Mouse (Mus musculus) heart, postnatal 10 days (tissue): Measurements from ENCODE around the gene Chrm3. TPM values are rescaled to one million over a fixed set of nuclear protein-coding genes. Genes with fewer than 3 reads are reported as not detected.
A peak's percentile ranks its signal among the peaks of the same experiment; 100 is the strongest.

Experiments
- DNase-seq, 2 experiments: peaks; one replicate each; pipeline ENCODE4 v3.0.0; 2021
- intact Hi-C: fragments of 180-260 bp; cut with DNase I; formaldehyde crosslinking; loops from one replicate; pipeline ENCODE4 v1.15.1; 2025
- total RNA-seq, 2 experiments: library from RNA; stranded (reverse); gene quantifications; 2 replicates each; pipeline ENCODE4 v1.2.3; 2021

Chrm3 gene
- total RNA-seq, 2 experiments from 2014 or later: 1.3 to 1.8 TPM

- no peak for DNase-seq
- intact Hi-C loops: no loop called here
Observed at GRCm38 (mm10) chr13:9997664-9998328, 362.9 kb downstream of the Chrm3 start.

GRCm38 (mm10) chr13:9995852-9996251, 364.8 kb downstream of the Chrm3 start:
- intact Hi-C loops: no loop called here
- DNase-seq: no peak

GRCm38 (mm10) chr13:9993571-9993970, 367.1 kb downstream of the Chrm3 start:
- no peak for DNase-seq
- intact Hi-C loops: no loop called here

DNA sequence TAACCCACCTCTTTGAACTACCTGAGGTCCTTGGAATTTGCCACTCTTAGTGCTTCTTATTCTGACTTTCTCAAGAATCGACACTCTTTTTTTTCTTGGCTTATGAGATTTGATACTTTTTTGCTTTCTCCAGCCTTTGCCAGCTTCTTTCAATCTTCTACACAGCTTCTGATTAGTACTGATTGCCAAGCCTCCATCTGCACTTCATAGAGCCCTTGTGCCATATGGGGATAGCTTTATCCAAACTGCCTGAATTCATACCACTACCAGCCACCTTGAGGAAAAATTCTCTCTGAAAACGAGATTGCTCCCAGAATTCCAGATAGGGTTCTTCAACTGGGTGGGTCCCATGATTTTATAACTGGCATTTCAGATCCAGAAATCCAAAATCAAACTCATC, 368.0 kb downstream of the Chrm3 start:
- DNase-seq: no peak
- intact Hi-C loops: no loop called here

DNA sequence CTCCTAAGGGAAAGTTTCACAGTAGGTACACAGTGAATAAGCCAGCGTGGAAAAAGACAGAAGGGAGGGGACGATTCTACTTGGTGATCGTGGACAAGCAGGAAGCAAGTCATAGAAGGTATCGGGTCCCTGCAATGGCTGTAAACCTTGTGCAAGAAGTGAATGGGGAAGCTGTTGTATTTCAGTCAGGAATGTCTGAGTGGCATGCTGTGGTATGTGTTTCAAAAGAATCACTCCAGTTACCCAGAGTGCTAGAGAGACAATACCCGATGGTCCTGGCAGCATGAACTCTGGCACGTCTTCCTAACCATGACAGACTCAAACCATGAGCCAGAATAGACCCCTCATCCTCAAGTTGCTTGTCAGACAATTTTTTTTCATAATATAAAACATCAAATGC, 375.0 kb downstream of the Chrm3 start:
- intact Hi-C loops: no loop called here
- DNase-seq: no peak

GRCm38 (mm10) chr13:9983293-9983692, 377.4 kb downstream of the Chrm3 start:
- intact Hi-C loops: no loop called here
- DNase-seq: no peak

- DNase-seq: no peak
- intact Hi-C loops: no loop called here
Observed at GRCm38 (mm10) chr13:9977699-9978098, 382.9 kb downstream of the Chrm3 start.

GRCm38 (mm10) chr13:9973742-9974321, 386.8 kb downstream of the Chrm3 start:
- no peak for DNase-seq
- intact Hi-C loops: no loop called here

DNA sequence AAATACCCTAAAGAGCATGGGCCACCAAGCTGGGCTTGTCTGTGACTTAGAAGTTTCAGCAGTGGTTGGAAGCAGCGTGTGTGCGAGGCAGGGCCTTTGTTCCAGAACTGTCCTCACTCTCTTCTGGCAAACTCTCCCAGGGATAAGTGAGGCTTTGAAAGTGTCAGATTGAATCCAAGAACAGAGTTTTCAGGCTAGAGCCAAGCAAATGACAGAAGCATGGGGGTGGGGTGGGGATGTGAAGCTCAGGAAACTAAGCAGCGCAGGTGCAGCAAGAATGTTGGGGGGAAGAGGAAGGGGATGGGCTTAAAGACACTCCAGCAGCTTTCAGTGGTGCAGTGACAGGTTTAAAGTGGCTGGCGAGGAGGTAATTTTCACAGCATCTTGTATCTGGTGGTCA, 388.8 kb downstream of the Chrm3 start:
- no peak for DNase-seq
- intact Hi-C loops: no loop called here

DNA sequence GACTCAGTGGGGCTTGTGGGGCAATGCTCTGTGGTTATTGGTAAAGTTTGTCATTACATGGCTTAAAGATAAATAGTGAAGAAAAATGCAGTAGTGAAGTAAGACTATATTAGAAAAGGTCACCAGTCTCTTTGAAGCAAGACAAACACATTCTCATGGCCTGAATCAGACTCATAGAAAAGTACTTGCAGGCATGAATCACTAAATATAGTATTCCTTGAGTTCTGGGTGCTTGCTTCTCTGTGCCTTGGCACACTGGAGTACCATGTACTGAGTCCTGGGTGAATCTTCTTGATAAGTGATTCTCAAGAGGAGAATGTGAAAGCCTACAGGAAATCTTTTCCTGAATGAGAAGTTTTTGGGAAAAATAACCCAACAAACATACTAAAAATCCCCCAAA, 408.0 kb downstream of the Chrm3 start:
- intact Hi-C loops: no loop called here

GRCm38 (mm10) chr13:9951376-9951775, 409.3 kb downstream of the Chrm3 start:
- intact Hi-C loops: no loop called here
- DNase-seq: no peak

More for the DNA sequence above, 408.0 kb downstream of the Chrm3 start:
- DNase-seq: no peak

DNA sequence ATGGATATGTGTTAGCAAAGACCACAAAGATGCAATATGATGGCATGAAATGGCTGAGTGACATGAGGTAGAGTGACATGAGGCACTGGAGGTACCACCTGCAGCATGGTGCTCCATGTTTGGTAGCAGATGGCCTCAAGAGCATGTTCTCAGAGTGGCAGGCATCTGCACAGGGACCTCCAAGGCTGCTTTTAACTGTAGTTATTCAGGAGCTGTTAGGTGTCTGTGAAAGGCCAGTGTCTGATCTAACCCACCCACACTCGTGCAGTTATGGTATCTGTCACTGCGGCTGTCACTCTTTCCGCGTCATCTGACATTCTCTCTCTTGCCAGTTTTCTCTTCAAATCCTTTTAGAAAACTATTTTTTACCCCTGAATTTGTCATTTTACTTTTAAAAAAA, 411.6 kb downstream of the Chrm3 start:
- DNase-seq: no peak
- intact Hi-C loops: no loop called here

DNA sequence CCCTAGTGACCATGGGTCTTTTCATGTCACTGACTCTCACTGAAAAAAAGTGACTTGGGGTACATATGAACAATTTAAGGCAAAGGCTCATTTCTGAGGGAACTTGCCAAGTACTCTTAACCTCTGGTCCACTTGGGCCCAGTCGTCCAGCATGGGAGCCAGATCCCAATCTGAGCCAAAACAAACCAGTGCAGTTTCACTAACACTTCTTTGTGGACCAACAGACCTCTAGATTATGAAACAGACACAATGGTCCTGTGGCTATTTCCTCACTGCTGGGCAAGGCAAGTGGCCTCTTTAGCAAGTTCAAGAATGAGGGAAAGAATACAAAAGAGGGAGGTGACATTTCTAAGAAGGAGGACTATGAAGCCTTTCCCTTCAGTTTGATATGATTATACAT, 420.5 kb downstream of the Chrm3 start:
- peak; percentile 13 to 19 for DNase-seq
- intact Hi-C loops: no loop called here

DNA sequence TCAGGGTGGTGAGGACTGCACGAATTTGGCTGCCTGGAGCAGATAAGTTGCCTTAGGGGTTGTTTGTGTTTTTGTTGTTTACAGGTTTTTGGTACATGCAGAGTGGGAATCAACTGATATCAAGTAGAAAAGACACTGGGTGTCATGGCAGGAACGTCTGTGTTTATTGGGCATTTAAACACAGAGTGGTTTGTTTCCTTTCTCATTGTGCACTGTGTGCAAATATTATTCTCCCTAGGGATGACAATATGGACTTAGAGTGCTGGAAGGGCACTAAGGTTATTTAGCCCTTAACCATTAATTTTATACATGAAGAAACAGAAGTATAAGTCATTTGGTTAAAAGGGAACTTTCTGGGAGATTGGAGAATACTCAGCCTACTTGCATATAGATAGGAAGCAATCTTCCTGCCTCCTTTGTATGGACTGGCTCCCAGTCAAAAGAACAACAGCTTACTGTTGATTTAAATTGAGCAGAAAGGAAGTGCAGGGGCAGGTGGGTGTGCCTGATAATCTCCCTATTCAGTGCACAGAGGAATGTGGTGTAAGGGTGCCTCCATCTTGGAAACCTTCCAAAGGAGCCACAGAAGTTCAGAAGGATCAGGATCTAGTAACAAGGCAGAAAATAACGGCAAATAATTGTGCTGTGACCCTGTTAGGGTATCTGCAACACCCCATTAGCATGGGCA, 421.7 kb downstream of the Chrm3 start:
- intact Hi-C loops: no loop called here
- peak; percentile 16 to 17 for DNase-seq

GRCm38 (mm10) chr13:9932714-9933113, 427.9 kb downstream of the Chrm3 start:
- DNase-seq: no peak
- intact Hi-C loops: no loop called here

GRCm38 (mm10) chr13:9930606-9931005, 430.0 kb downstream of the Chrm3 start:
- DNase-seq: no peak
- intact Hi-C loops: no loop called here

DNA sequence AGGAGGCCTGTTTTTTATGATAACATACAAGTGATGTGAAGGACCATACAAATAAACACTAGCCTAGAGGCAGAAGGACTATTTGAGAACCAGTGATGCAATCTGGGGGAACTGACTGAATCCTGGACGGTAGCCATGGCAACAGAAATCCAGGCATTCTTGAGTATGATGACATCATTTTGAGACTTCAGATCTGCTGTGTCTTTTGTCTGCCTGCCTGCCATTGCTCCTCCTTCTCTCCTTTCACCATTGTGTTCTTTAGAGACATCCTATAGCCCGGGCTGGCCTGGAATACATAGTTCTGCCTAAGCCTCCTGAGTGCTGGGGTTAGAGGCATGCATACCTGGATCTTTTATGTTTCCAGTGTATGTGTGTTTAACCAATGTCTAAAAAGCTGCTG, 430.7 kb downstream of the Chrm3 start:
- intact Hi-C loops: no loop called here
- DNase-seq: peak; percentile 18 to 42

DNA sequence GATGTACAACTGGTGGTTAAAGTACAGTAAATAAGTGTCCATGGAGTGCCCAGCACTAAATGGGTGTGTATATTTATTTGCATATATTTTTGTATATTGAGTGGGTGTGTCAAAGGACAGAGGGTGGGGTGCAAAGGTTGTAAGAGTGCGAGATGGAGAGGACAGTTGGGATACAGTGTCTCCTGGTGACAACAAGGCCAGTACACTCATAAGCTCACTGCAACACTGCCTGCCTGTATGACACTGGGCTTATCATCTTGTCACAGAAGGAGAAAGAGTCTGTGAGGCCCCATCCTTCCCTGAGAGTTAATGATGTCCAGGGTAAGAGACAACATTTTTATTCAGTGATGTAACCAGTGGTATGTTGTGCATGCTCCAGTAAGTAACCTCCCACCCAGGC, 439.5 kb downstream of the Chrm3 start:
- intact Hi-C loops: no loop called here
- DNase-seq: no peak

DNA sequence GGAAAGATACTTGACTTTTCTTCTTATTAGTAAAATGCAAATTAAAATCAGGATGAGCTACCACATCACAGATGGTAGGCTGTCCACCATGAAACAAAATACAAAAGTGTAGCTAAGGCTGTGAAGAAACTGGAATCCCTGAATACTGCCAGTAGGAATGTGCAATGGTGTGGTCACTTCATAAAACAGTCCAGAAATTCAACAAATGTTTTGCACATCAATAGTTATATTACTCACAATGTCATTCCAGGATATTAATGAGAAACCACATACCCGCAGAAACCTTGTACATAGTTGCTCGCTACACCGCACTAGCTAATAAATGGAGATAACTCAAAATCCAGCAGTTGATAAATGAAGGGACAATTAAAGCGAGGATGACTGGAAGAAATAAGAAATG, 447.9 kb downstream of the Chrm3 start:
- intact Hi-C loops: no loop called here
- no peak for DNase-seq

DNA sequence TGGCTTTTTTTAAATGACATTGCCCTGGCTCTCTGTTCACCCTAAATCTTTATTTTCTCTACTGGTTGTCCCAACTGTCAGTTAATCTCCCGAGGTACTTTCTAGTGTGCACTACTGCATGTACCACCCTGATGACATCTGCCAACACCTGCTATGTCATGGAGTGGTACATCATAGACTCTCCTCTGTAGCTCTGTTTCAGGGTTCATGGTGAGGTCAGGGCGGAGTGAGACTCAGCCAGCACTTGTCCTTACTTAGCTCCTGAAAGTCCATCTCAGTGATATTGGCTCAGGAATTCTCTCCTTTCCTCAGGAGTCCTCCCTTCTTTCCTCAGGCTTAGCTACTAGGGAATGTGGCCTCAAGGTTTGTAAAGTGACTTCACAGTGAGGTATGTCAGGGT, 451.9 kb downstream of the Chrm3 start:
- DNase-seq: no peak
- intact Hi-C loops: no loop called here

DNA sequence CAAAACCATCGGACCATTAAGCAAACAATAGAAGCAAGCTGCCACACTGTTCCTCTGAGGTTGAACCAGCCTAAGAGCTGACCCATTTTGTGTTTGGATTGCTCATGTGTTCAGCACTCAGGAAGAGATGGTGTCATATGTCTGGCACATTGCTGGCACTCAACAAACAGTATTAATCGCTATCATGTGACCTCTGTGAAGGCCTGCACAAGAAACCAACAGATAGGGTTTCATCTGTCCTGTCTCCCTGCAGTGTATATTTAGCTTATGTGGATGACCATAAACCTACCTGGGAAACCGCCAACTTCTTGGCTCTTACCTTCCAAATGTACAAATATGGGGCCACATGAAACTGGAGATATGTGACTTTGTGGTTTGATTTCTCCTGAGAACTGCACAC, 453.4 kb downstream of the Chrm3 start:
- intact Hi-C loops: no loop called here
- DNase-seq: peak in 1 of 2 experiments; percentile 3

GRCm38 (mm10) chr13:9904455-9904854, 456.2 kb downstream of the Chrm3 start:
- no peak for DNase-seq
- intact Hi-C loops: no loop called here
